Mouse (Mus musculus) urinary bladder, postnatal 14 days (tissue): ENCODE data around the gene Fasl.

ENCODE experiments used
- DNase-seq: peaks from one replicate; pipeline ENCODE4 v3.0.0; 2021; ENCODE audit warnings: low spot score

Gene Fasl

GRCm38 (mm10) chr1:161788339-161788738 is at the start of gene Fasl:
Fasl (minus strand) TSS chr1:161788495.
- no peak for DNase-seq

- no peak for DNase-seq
Observed at GRCm38 (mm10) chr1:161826677-161827076, 38.4 kb upstream of the Fasl start.

- DNase-seq: no peak
Observed at GRCm38 (mm10) chr1:161809428-161809827, 21.1 kb upstream of the Fasl start.

GRCm38 (mm10) chr1:161808980-161809379 is 20.7 kb upstream of the Fasl start:
- no peak for DNase-seq

- DNase-seq: no peak
Observed at GRCm38 (mm10) chr1:161804541-161804971, 16.3 kb upstream of the Fasl start.

GRCm38 (mm10) chr1:161801321-161801720 is 13.0 kb upstream of the Fasl start:
- DNase-seq: no peak

- no peak for DNase-seq
Observed at GRCm38 (mm10) chr1:161800256-161800655, 12.0 kb upstream of the Fasl start.

DNA sequence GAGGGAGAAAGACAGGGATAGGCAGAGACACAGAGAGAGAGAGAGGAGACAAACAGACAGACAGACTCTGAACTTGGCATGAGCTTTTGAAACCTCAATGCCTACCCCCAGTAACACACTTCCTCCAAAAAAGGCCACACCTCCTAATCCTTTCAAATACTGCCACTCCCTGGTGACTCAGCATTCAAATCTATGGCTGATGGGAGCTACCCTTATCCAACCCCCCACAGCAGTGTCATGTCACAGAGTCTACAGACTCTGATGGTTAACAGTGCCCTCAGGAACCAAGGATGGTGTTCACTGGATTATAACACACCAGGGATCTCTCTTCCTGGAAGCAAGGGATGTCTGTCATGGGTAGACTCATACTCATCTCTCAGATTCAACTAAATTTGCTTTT is 11.5 kb upstream of the Fasl start:
- no peak for DNase-seq

GRCm38 (mm10) chr1:161798866-161799265 is 10.6 kb upstream of the Fasl start:
- no peak for DNase-seq

DNA sequence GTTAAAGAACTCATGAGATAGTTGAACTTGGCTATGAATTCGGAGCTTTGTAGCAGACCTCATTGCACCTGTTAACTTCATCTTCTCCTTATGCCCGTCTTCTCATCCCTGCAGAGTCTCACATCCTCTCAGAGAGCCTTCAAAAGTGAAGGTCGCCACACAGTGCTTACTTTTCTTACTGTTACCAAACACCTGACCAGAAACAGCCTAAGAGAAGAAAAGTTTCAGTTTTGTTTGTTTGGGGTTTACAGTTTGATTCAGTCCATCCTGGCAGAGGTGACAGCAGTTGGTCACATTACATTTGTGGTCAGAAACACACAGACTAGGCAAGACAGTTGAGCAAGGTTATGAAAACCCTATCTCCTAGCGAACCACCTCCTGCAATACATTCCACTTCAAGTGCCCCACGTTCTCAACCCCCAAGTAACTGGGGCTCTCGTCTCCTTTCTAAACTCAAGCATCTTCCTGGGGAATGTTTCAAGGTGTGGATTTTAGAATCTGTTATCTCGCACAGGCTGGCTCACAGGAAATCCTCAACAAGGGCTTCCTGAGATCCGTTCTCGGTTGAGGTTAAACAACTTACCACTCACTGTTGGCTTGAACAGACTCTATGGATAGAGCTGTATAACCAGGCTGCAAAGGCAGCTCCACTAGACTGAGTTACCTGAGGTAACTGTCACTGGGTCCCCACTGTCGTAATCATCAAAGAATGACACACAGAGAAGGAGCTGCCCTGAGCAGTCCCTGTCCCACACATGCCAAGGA is 6.3 kb upstream of the Fasl start:
- no peak for DNase-seq

- no peak for DNase-seq
Observed at GRCm38 (mm10) chr1:161793321-161793720, 5.0 kb upstream of the Fasl start.

DNA sequence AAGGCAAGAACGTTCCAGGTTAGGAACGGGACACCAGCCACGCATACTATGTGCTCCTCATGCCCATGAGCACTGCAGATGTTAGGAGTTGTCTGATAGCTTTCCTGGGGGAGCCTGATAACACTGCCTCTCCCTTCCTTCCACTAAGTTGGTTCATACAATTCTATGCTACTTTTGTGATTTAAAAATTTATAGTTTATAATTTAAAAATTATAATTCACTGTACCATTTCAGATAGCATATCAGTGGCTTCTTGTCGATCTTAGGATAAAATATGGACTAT is 4.3 kb upstream of the Fasl start:
- no peak for DNase-seq

DNA sequence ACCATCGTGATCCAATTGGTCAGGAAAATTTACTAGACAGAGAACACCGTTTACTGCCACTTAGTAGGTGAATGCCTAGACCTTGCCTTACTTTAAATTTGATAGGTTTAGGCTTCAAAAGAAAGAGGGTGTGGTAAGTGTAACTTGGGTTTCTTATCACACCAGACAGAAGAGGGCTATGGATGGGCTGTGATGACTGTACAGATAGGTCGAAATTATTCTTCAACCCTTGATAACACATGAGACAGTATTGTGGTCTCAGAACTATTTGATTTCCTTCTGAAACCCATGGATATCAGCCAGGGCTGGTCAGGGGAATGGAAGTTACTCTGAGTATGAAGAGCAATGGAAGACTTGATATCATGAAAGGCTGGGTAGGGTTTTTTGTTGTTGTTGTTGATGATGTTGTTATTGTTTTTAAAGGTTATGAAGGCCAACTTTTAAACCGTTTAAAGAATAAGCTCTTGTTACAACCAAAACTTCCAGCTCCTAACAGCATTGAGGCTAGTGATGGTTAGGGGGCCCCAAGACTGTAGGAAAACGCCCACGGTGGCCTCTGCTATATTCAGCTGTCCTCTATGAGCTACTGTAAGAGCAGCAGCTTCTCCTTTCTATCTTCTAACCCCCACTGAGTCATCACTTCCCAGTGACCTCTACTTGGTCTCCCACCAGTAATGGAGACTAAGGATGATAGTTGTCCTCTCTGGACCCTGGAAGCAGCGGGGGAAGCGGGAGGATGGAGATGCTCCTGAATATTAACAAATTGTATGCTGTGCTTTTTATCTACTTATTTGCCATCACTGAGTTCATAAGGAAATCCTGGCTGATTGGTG is 3.8 kb upstream of the Fasl start:
- no peak for DNase-seq

GRCm38 (mm10) chr1:161782725-161783124 is 5.6 kb downstream of the Fasl start:
- no peak for DNase-seq

DNA sequence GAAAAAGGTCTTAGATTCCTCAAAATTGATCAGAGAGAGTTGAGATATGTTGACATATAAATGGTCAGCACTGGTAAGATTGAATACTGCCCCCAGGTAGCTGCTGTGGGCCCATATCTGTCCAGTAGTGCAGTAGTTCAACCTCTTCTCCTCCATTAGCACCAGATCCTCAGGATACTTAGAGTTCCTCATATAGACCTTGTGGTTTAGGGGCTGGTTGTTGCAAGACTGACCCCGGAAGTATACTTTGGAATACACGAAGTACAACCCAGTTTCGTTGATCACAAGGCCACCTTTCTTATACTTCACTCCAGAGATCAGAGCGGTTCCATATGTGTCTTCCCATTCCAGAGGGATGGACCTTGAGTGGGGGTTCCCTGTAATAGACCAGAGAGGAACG is 6.7 kb downstream of the Fasl start:
- DNase-seq: no peak

GRCm38 (mm10) chr1:161779057-161779456 is 9.2 kb downstream of the Fasl start:
- no peak for DNase-seq

GRCm38 (mm10) chr1:161775151-161775550 is 13.1 kb downstream of the Fasl start:
- no peak for DNase-seq

DNA sequence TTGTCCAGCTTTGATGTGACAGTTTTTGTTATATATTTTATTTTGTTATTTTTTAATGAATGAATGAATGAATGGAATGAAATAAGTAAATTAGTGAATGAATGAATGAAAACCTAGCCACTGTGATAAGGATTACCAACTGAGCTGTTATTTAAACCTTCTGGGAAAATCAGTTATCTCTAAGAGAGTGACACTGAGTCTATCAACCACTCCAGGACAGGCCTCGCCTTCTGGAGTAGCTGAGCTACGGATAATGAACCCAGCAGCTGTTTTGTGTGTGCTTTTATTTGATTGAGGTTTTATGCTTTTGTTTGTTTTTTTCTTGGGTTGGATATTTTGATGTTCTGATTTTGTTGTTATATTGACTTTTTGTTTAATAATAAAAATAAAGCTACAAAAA is 17.0 kb downstream of the Fasl start:
- DNase-seq: no peak

DNA sequence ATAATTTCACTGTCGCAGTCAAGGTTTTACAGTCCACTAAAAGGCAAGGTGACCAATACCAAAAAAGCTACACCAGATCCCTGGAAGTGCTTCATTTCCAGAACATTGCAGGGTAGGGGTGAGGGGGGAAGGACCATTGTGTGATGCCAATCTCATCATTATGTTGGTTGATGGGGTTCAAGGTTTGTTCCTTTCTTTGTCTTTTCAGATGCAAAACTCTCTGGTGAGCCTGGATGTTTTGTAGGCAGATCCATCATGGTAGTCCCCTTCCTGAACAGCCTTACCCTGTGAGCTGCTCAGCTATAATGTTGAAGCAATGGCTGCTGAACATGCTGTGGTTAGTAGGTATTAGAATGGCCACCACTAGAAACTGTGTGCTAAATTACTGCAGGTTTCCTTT is 19.0 kb downstream of the Fasl start:
- no peak for DNase-seq

DNA sequence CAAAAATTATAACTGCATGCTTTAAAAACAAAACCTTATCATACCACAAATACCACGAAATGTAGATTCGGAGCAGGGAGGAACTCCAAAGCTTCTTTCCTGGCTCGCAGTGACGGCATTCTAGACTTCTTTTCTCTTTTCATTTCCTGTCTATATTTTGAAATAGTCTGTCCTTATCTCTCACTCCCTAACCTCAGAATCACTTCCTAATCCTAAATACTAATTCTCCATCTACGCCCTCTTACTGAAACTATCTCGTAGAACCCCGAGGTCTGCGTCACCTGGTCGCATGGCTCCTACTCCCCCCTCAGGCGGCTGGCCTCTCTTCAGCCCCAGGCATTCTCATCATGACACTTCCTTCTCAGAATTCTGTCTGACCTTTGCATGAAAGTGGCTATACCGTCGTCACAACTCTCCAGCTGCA is 21.2 kb downstream of the Fasl start:
- DNase-seq: no peak

DNA sequence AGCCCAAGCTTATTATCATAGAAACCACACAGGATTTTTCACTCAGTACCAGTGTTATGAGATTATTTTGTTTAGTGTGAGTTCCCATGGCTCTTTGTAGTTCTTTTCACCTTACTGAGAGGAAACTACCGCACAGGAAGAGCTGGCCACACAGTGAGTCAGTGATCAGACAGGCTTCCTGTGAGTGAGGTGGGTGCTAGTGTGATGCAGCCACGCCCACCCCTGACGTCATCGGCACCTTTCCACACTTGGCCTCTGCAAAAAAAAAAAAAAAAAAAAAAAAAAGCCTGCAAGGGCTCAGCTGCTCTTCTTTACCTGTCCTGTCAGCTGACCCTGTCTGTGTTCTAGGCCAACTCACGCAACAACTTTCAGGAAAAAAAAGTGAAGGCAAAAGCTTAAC is 21.6 kb downstream of the Fasl start:
- peak; percentile 51 for DNase-seq

GRCm38 (mm10) chr1:161765932-161766331 is 22.4 kb downstream of the Fasl start:
- DNase-seq: no peak

GRCm38 (mm10) chr1:161764964-161765363 is 23.3 kb downstream of the Fasl start:
- no peak for DNase-seq

GRCm38 (mm10) chr1:161761556-161761955 is 26.7 kb downstream of the Fasl start:
- DNase-seq: no peak
